Mouse (Mus musculus) urinary bladder, adult 18-20 months (tissue): ENCODE measurements around the gene Klhl5.
"Not testable (repeated sequence)": the region's sequence is repeated elsewhere in the genome, so short reads cannot be mapped to it uniquely, and the experiment has no call there.

Experiments
- DNase-seq, 2 experiments: peaks; one replicate each; pipeline ENCODE4 v3.0.0; 2022; ENCODE audit warnings: low spot score in 2 of 2, mixed read lengths in 2 of 2

Klhl5 gene

GRCm38 (mm10) chr5:65096805-65097204 lies 10.5 kb upstream of the Klhl5 start:
- no peak for DNase-seq

GRCm38 (mm10) chr5:65097457-65097856 lies 9.9 kb upstream of the Klhl5 start:
- no peak for DNase-seq

- DNase-seq, result no peak
Measured at GRCm38 (mm10) chr5:65100002-65100401, 7.3 kb upstream of the Klhl5 start.

- no peak for DNase-seq
Measured at GRCm38 (mm10) chr5:65101209-65101608, 6.1 kb upstream of the Klhl5 start.

GRCm38 (mm10) chr5:65101621-65102020 lies 5.7 kb upstream of the Klhl5 start:
- DNase-seq, result no peak

- DNase-seq, result no peak
Measured at GRCm38 (mm10) chr5:65102026-65102640, 5.2 kb upstream of the Klhl5 start.

GRCm38 (mm10) chr5:65102641-65103042 lies 4.7 kb upstream of the Klhl5 start:
- no peak for DNase-seq

GRCm38 (mm10) chr5:65107773-65108432 lies 564 bp downstream of the Klhl5 start:
- DNase-seq, result peak in 1 of 2 experiments; percentile 51

GRCm38 (mm10) chr5:65112225-65112624 lies 4.9 kb downstream of the Klhl5 start:
- not testable (repeated sequence) for DNase-seq

GRCm38 (mm10) chr5:65113323-65113722 lies 6.0 kb downstream of the Klhl5 start:
- DNase-seq, result no peak

GRCm38 (mm10) chr5:65116789-65117188 lies 9.4 kb downstream of the Klhl5 start:
- DNase-seq, result no peak

GRCm38 (mm10) chr5:65119495-65119894 lies 12.2 kb downstream of the Klhl5 start:
- no peak for DNase-seq

GRCm38 (mm10) chr5:65119918-65120317 lies 12.6 kb downstream of the Klhl5 start:
- DNase-seq, result no peak

GRCm38 (mm10) chr5:65122616-65123015 lies 15.3 kb downstream of the Klhl5 start:
- DNase-seq, result no peak

- DNase-seq, result no peak
Measured at GRCm38 (mm10) chr5:65126137-65126536, 18.8 kb downstream of the Klhl5 start.

GRCm38 (mm10) chr5:65128481-65128880 lies 21.1 kb downstream of the Klhl5 start:
- no peak for DNase-seq

- no peak for DNase-seq
Measured at GRCm38 (mm10) chr5:65130528-65131210, 23.3 kb downstream of the Klhl5 start.

GRCm38 (mm10) chr5:65131211-65131879 lies 24.0 kb downstream of the Klhl5 start:
- DNase-seq, result no peak

- no peak for DNase-seq
Measured at GRCm38 (mm10) chr5:65136159-65136558, 28.8 kb downstream of the Klhl5 start.

GRCm38 (mm10) chr5:65137073-65137472 lies 29.7 kb downstream of the Klhl5 start:
- DNase-seq, result no peak

- DNase-seq, result no peak
Measured at GRCm38 (mm10) chr5:65141242-65141641, 33.9 kb downstream of the Klhl5 start.

- DNase-seq, result no peak
Measured at GRCm38 (mm10) chr5:65142247-65142646, 34.9 kb downstream of the Klhl5 start.
